Mouse (Mus musculus) 3T3-L1 (cell line): ENCODE results near the gene Peak1.
"Not testable (repeated sequence)": the region's sequence is repeated elsewhere in the genome, so short reads cannot be mapped to it uniquely, and the experiment has no call there.

Source experiments
- DNase-seq: peaks from one replicate; pipeline ENCODE4 v3.0.0-alpha.2; 2015; ENCODE audit warnings: low read depth, low spot score

The Peak1 gene

GRCm38 (mm10) chr9:56255676-56256432 is 162.0 kb downstream of the Peak1 start:
- DNase-seq: peak; percentile 42

- DNase-seq: peak; percentile 76
Observed at GRCm38 (mm10) chr9:56244336-56244735, 173.5 kb downstream of the Peak1 start.

GRCm38 (mm10) chr9:56243885-56244284 is 174.0 kb downstream of the Peak1 start:
- DNase-seq: no peak

GRCm38 (mm10) chr9:56242686-56243085 is 175.2 kb downstream of the Peak1 start:
- DNase-seq: no peak

GRCm38 (mm10) chr9:56241076-56241475 is 176.8 kb downstream of the Peak1 start:
- DNase-seq: no peak

- DNase-seq: no peak
Observed at GRCm38 (mm10) chr9:56235871-56236298, 182.0 kb downstream of the Peak1 start.

- no peak for DNase-seq
Observed at GRCm38 (mm10) chr9:56235281-56235680, 182.6 kb downstream of the Peak1 start.

- no peak for DNase-seq
Observed at GRCm38 (mm10) chr9:56234561-56234960, 183.3 kb downstream of the Peak1 start.

GRCm38 (mm10) chr9:56233316-56233715 is 184.6 kb downstream of the Peak1 start:
- DNase-seq: no peak

- no peak for DNase-seq
Observed at GRCm38 (mm10) chr9:56230906-56231305, 187.0 kb downstream of the Peak1 start.

- peak; percentile 69 for DNase-seq
Observed at GRCm38 (mm10) chr9:56227626-56228025, 190.2 kb downstream of the Peak1 start.

- not testable (repeated sequence) for DNase-seq
Observed at GRCm38 (mm10) chr9:56223429-56224051, 194.3 kb downstream of the Peak1 start.

GRCm38 (mm10) chr9:56218860-56219259 is 199.0 kb downstream of the Peak1 start:
- no peak for DNase-seq

- no peak for DNase-seq
Observed at GRCm38 (mm10) chr9:56218043-56218442, 199.8 kb downstream of the Peak1 start.

GRCm38 (mm10) chr9:56217386-56217785 is 200.5 kb downstream of the Peak1 start:
- DNase-seq: peak; percentile 60

GRCm38 (mm10) chr9:56213451-56214291 is 204.2 kb downstream of the Peak1 start:
- DNase-seq: peak; percentile 86

GRCm38 (mm10) chr9:56208817-56209216 is 209.1 kb downstream of the Peak1 start:
- DNase-seq: no peak

GRCm38 (mm10) chr9:56207516-56207915 is 210.4 kb downstream of the Peak1 start:
- DNase-seq: peak; percentile 52

- no peak for DNase-seq
Observed at GRCm38 (mm10) chr9:56207083-56207482, 210.8 kb downstream of the Peak1 start.

GRCm38 (mm10) chr9:56205336-56205735 is 212.5 kb downstream of the Peak1 start:
- DNase-seq: no peak

- peak; percentile 35 for DNase-seq
Observed at GRCm38 (mm10) chr9:56204316-56204715, 213.6 kb downstream of the Peak1 start.

GRCm38 (mm10) chr9:56200645-56201314 is 217.1 kb downstream of the Peak1 start:
- peak; percentile 81 for DNase-seq
